Mouse (Mus musculus): ENCODE data around the gene Gm8334. TPM values are rescaled to one million over a fixed set of nuclear protein-coding genes. Genes with fewer than 3 reads are reported as not detected.
"Not testable (repeated sequence)": the region's sequence is repeated elsewhere in the genome, so short reads cannot be mapped to it uniquely, and the experiment has no call there.

The Gm8334 gene
- polyA plus RNA-seq (2012; rRNA removed) = not detected in 2 replicates

- not testable (repeated sequence) for DNase-seq (ENCODE audit: extremely low spot score in 1 of 2, low spot score in 1 of 2)
Measured at GRCm38 (mm10) chrX:148615053-148615452, at the start of gene Gm8334. Gene Gm8334 (minus strand): TSS chrX:148615153.

GRCm38 (mm10) chrX:148663298-148663697, 48.3 kb upstream of the Gm8334 start, which contains the start of gene Gm15127:
Gene Gm15127 (plus strand): TSS chrX:148663598.
- not testable (repeated sequence) for DNase-seq (ENCODE audit: extremely low spot score in 1 of 2, low spot score in 1 of 2)

Other genes with a start within 250 kb of the Gm8334 start
- not detected in 2 replicates for gene Gm15114, start 126.2 kb downstream of the Gm8334 start, polyA plus RNA-seq (2012; rRNA removed)
- not detected in 2 replicates for gene Gm15127, start 48.4 kb upstream of the Gm8334 start, polyA plus RNA-seq (2012; rRNA removed)
- gene Luzp4, start 242.5 kb upstream of the Gm8334 start, polyA plus RNA-seq (2012; rRNA removed) = not detected in 2 replicates

Measured in frontal cortex, adult 2 months (tissue).